Mouse (Mus musculus): ENCODE measurements at regions not wholly inside any gene's neighbourhood (a gene's known extent, or its start where the extent isn't known, plus 50 kb on each side); places are given as distances from the start of the nearest gene placed in this dataset.

GRCm38 (mm10) chr13:55962254-55962866 lies 126.4 kb upstream of the Pitx1 start:
- no peak for DNase-seq (ENCODE audit: low read depth, low spot score)

GRCm38 (mm10) chr13:55954346-55954745 lies 118.4 kb upstream of the Pitx1 start:
- no peak for DNase-seq (ENCODE audit: low read depth, low spot score)

- no peak for DNase-seq (ENCODE audit: low read depth, low spot score)
These were observed 117.4 kb upstream of the Pitx1 start for GRCm38 (mm10) chr13:55953426-55953825.

- DNase-seq (ENCODE audit: low read depth, low spot score): no peak
These were observed 114.8 kb upstream of the Pitx1 start for GRCm38 (mm10) chr13:55950773-55951172.

GRCm38 (mm10) chr13:55948591-55948990 lies 112.6 kb upstream of the Pitx1 start:
- no peak for DNase-seq (ENCODE audit: low read depth, low spot score)

- DNase-seq (ENCODE audit: low read depth, low spot score): no peak
These were observed 112.2 kb upstream of the Pitx1 start for GRCm38 (mm10) chr13:55948144-55948543.

GRCm38 (mm10) chr13:55937417-55937816 lies 101.4 kb upstream of the Pitx1 start:
- no peak for DNase-seq (ENCODE audit: low read depth, low spot score)

GRCm38 (mm10) chr13:55937000-55937399 lies 101.0 kb upstream of the Pitx1 start:
- DNase-seq (ENCODE audit: low read depth, low spot score): no peak

- DNase-seq (ENCODE audit: low read depth, low spot score): no peak
These were observed 94.6 kb upstream of the Pitx1 start for GRCm38 (mm10) chr13:55930637-55931036.

GRCm38 (mm10) chr13:55929814-55930213 lies 93.8 kb upstream of the Pitx1 start:
- no peak for DNase-seq (ENCODE audit: low read depth, low spot score)

- no peak for DNase-seq (ENCODE audit: low read depth, low spot score)
These were observed 87.6 kb upstream of the Pitx1 start for GRCm38 (mm10) chr13:55923505-55924136.

- DNase-seq (ENCODE audit: low read depth, low spot score): no peak
These were observed 81.3 kb upstream of the Pitx1 start for GRCm38 (mm10) chr13:55917316-55917715.

- no peak for DNase-seq (ENCODE audit: low read depth, low spot score)
These were observed 76.3 kb upstream of the Pitx1 start for GRCm38 (mm10) chr13:55912271-55912711.

GRCm38 (mm10) chr13:55909941-55910340 lies 73.9 kb upstream of the Pitx1 start:
- no peak for DNase-seq (ENCODE audit: low read depth, low spot score)

GRCm38 (mm10) chr13:55904884-55905283 lies 68.9 kb upstream of the Pitx1 start:
- DNase-seq (ENCODE audit: low read depth, low spot score): no peak

- DNase-seq (ENCODE audit: low read depth, low spot score): no peak
These were observed 66.3 kb upstream of the Pitx1 start for GRCm38 (mm10) chr13:55902255-55902654.

- DNase-seq (ENCODE audit: low read depth, low spot score): no peak
These were observed 64.2 kb upstream of the Pitx1 start for GRCm38 (mm10) chr13:55900190-55900526.

- DNase-seq (ENCODE audit: low read depth, low spot score): no peak
These were observed 63.7 kb upstream of the Pitx1 start for GRCm38 (mm10) chr13:55899501-55900189.

GRCm38 (mm10) chr13:55898999-55899398 lies 63.0 kb upstream of the Pitx1 start:
- DNase-seq (ENCODE audit: low read depth, low spot score): no peak

GRCm38 (mm10) chr13:55898257-55898950 lies 62.4 kb upstream of the Pitx1 start:
- no peak for DNase-seq (ENCODE audit: low read depth, low spot score)

- DNase-seq (ENCODE audit: low read depth, low spot score): no peak
These were observed 59.5 kb upstream of the Pitx1 start for GRCm38 (mm10) chr13:55895505-55895904.
